Mouse (Mus musculus) CD4-positive, CD25-positive, alpha-beta regulatory T cell, adult 2 months (primary cell): ENCODE data around the gene Nsun3.

ENCODE experiments used
- DNase-seq: peaks from one replicate; pipeline ENCODE4 v3.0.0-alpha.2; 2012; ENCODE audit warnings: low read depth, low spot score

Nsun3 gene

DNA sequence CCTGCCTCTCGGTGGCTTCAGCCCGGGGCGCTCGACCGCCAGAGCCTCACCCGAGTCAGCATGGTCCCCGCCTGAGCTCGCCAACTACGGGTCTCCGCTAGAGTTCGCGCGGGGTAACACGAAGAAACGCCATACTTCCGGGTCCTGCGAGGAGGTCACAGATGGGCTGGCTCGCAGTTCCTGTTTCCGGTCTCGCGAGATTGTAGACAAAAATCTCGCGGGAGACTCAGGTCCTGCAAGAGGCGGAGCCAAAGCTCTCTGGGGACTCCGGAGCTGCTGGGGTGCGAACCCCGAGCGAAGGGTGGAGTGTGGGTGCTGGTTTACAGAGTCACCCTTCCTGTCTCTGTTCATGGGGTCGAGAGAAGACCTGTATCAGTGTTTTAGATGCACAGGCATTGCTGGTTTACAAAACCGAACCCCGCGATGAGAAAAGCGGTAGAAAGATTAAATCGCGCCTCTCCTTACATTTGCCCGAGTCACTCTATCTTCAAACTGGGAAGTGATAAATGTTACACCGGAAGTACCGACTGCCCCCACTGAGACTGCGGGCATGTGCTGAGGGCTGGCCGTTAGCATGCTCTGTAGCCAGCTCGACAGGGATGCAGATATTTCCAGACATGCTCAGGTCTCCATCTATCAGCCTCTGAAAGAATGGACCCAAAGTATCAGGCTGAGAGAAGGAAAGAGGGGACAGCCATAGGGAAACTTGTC lies at the start of gene Nsun3:
Gene Nsun3 (minus strand): TSS at position 198 of the 711 bp plus-strand sequence.
- peak; percentile 96 for DNase-seq

- peak; percentile 14 for DNase-seq
Observed at GRCm38 (mm10) chr16:62834016-62834735, 47.6 kb upstream of the Nsun3 start.

DNA sequence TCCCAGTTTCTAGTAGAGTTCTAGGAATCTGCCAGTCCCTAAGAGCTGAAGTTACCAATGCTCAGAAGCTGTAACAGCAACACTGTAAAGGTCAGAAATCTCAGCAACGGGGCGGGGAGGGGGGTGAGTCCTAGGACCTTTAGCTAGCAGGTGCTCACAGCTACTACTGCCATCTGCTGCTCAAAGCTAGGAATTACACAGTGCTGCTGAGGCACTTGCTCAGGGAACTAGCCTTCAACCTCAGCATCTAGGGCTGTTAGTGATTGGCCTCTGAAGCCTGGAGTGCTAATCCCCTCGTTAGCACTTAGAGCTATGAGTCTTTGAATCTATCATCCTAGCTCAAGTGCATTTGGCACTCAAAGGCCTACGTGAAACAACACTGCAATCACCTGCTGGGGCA lies 45.9 kb upstream of the Nsun3 start:
- peak; percentile 79 for DNase-seq

DNA sequence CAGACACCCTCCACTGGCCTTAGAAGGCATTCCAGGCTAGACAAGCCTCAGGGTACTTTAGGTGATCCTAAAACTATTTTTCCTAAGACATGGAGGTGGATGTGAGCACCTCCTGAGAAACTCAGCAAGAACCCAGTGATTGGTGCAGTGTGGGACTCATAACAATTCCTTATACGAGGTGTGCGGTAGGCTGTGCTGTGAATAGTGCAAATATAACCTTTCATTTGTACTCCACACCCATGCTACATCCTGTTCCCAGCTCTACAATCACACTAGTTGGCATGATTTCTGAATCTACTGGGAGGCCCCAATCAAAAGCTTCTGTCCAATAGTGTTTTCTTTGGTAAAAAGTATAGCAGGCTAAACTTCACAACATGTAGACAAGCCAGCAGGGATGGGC lies 45.4 kb upstream of the Nsun3 start:
- no peak for DNase-seq

- peak; percentile 67 for DNase-seq
Observed at GRCm38 (mm10) chr16:62826156-62827001, 39.8 kb upstream of the Nsun3 start.

- no peak for DNase-seq
Observed at GRCm38 (mm10) chr16:62822472-62822871, 35.9 kb upstream of the Nsun3 start.

DNA sequence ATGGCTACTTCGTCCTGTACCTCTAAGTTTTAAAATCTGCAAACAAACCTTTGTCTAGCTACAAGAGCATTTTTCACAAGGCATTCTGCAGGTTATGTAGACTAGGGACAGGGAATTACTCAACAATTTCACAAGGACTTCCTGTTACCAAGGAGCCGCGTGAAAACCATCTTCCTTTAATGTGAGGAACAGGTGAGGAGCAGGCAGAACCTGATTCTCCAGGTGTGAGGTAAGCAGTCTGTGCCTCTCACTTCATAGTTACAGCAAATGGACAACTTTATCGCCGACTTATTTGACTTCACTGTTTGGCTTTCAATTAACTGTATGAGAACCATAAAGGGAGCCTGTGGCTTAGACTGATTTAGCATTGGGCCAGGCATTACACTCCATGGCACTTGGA lies 27.9 kb upstream of the Nsun3 start, which contains the start of gene Stx19:
Gene Stx19 (plus strand): TSS at position 186 of the 400 bp plus-strand sequence.
- DNase-seq, result no peak

GRCm38 (mm10) chr16:62813790-62814189 lies 27.2 kb upstream of the Nsun3 start:
- no peak for DNase-seq

DNA sequence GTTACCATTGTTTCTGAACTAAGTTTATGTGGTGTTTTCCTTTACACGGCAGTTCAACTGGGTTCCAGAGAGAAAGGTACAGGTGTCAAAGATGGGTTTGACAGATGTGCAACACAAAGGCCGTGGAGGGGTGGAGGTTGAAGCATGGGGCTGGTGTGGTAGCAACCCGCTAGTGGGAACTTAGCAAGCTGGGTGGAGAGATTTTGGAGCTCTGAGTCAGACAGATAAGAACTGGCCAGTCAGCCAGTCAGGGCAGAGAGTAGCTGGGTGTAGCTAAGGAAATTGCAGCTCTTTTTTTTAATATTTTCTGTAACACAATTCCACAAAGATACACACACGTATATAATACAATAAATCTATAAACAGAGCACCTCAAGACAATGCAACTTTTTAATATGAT lies 24.2 kb upstream of the Nsun3 start:
- no peak for DNase-seq

GRCm38 (mm10) chr16:62807249-62807979 lies 20.8 kb upstream of the Nsun3 start:
- no peak for DNase-seq

DNA sequence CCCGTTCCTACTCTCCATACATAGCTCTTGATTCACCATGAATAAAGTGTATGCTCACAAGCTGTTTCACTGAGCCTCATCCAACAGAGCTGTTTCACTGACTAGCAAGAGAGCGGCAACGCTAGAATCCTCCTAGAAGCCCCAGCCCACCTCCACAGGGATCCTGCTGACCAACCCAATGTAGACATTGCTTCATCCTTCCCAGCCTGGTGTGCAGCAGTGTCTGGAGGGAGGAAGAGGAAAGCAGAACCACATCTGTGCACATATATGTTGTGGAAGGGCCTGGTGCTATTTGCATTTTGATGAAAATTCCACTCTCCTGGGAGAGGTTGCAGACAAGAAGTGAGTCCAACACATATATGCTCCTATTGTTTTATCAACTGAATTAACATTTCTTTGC lies 18.0 kb upstream of the Nsun3 start:
- DNase-seq, result no peak

GRCm38 (mm10) chr16:62799839-62800238 lies 13.2 kb upstream of the Nsun3 start:
- no peak for DNase-seq

DNA sequence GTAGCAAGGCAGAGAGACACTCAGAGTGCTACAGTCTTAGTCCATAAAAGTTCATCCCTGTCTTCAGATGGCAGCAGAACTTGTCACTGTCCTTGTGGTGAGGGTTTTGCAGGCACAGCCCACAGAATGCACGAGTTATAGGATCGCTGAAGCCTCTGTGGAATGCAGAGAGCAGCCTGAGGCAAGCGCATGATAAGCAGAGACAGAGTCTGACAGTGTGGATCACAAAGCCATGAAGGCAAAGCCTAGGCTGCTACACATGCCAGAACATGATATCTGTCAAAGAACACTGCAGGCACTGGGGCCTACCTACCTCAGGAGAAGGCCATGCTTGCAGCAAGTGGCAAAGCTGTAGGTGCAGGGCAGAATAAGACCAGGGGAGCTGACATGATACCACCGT lies 12.8 kb upstream of the Nsun3 start:
- DNase-seq, result no peak

- DNase-seq, result no peak
Observed at GRCm38 (mm10) chr16:62798808-62799207, 12.2 kb upstream of the Nsun3 start.

- DNase-seq, result no peak
Observed at GRCm38 (mm10) chr16:62796608-62797007, 10.0 kb upstream of the Nsun3 start.

DNA sequence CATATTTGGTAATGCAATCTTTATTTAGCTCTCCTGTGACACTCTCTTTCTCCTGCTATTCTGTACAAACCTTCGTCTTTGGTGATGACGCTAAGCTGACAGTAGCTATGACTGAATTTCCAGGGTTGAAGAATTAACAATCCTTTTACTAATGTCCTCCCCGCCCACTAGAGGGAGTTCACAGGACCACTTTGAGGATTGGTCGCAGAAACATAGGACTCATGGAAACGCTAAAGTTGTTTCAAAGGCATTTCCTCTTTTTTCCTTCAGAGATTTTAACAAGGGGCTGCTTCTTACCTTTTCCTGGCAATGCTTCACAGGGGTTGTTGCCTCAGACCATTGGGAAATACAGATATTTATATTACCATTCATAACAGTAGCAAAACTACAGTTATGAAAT lies 4.4 kb downstream of the Nsun3 start:
- peak; percentile 52 for DNase-seq

DNA sequence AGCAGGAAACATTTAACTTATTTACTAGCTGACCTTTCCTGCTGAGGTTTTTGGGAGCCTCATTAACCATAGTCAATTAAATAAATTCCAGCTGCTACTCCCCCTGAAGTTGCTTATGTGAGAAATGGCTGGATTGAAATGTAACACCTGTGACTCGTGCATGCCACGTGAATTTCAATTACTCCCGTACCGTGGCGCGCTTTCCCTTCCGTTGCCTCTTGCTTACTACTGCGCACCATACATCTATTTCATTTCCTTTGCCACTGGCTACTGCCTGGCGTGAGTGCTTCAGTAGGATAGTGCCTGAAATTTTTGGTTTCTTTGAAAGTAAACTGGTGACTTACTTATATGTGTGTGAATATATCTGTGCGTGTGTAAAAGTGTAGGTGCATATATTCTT lies 8.3 kb downstream of the Nsun3 start:
- DNase-seq, result no peak

DNA sequence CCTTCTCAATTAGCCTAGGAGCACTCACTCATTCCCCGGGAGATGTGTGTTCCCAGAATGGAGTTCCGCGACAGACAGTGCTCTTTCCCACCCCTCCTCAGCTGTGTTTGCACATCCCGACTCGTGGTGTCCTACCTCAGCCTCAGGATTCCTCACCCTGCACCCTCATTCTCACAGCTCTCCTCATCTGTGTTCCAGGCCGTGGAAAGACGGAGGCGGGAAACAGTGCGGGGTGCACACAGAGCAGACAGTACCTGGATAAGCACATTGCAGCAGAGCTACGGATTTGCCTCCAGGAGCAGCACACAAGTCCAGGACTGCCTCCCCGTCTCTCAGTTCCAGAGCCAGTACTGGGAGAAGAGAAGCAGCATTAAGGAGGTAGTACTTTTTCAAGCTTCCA lies 10.6 kb downstream of the Nsun3 start:
- DNase-seq, result no peak

DNA sequence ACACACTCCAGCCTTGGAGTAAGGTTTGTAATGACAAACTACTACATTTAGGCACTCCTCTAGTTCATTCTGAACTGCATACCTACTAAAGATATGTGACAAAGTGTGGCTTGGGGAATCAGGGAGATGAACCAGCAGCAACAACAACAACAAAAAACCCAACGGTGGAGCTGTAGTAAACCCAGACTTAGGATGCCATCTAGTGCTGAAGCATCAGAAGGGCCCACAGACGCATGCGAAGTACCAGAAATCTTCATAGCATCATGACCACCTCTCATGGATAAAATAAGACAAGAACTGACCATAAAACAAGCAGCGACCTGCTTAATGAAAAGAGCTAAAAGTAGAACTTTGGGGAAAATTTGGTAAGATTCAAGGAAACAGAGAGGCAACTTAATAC lies 13.2 kb downstream of the Nsun3 start:
- DNase-seq, result no peak

DNA sequence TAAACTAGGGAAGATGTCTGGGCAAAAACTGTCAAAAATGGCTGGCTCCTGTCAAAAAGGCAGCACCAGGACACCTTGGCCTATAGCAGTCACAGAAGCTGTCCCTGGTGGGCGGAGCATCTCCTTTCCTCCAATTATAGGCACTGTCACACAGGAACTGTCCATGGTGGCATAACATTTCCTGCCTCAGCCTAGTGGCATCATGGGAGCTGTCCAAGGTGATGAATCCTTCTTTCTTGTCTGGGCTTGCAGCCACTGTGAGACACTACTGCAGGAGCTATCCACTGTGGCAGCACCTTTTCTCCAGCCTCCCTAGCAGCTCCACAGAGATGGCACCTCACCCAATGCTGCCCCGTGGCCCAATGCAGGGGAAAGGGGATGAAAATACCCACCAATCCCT lies 28.3 kb downstream of the Nsun3 start:
- peak; percentile 72 for DNase-seq

DNA sequence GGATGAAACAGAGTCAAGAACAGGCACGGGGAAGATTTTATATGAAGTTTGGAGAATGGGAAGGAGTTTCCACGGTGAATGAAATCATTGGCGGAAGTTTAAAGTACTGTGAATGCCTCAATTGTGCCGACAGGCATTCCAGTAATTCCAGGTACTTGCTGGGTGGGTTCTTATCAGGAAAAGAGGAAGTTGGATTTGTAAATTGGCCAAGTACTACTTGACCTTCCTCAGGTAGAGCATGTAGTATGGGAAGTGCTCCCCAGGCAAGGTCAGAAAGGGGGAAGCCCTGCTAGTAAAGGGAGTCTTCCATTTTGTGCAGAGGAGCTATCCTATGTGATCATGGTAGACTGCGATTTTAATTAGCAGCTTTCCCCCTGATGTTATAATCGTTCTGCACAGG lies 31.3 kb downstream of the Nsun3 start:
- no peak for DNase-seq

DNA sequence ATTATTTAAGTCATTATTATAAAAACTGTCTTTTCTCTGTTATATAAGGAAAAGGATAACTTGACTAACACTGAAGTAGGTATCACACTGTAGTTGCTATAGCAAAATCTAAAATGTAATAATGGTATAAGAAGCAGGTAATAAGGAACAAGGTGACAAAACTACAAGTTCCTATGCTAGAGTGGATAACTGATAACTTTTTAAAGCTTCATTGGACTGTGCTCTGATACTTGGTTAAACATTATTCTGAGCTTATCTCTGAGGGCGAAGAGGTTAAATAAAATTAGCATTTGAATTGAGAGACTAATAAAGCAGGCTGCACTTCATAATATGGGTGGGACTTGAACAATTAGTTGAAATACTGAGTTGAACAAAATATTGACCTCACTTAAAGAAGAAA lies 33.0 kb downstream of the Nsun3 start:
- DNase-seq, result no peak
